Mouse (Mus musculus) urinary bladder, adult 2 months (tissue): ENCODE measurements around the gene Plekha6. TPM values are rescaled to one million over a fixed set of nuclear protein-coding genes. Genes with fewer than 3 reads are reported as not detected.

Experiments
- DNase-seq: peaks from one replicate; pipeline ENCODE4 v3.0.0; 2022; ENCODE audit warnings: low spot score
- polyA plus RNA-seq: library from polyadenylated mRNA; depleted of rRNA; stranded (reverse); fragments of >200 nt; gene quantifications from 2 replicates; pipeline ENCODE4 v1.2.3, GENCODE M21; 2012

Plekha6 gene
- polyA plus RNA-seq, 1 experiment = 81.1 TPM

DNA sequence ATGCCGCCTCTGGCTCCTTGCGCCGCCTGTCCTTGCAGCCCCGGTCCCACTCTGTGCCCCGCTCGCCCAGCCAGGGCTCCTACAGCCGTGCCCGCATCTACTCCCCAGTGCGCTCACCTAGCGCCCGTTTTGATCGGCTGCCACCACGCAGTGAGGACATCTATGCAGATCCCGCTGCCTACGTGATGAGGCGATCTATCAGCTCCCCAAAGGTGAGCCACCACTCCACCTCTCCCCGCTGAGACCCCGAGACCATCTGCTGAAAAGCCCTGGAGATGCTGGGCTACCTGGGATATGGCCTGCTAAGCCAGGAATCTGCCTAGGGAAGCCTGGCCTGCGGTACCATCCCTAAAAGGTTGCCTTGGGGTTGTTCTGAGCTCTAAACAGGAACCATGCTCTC, 110.2 kb downstream of the Plekha6 start:
- DNase-seq = no peak

DNA sequence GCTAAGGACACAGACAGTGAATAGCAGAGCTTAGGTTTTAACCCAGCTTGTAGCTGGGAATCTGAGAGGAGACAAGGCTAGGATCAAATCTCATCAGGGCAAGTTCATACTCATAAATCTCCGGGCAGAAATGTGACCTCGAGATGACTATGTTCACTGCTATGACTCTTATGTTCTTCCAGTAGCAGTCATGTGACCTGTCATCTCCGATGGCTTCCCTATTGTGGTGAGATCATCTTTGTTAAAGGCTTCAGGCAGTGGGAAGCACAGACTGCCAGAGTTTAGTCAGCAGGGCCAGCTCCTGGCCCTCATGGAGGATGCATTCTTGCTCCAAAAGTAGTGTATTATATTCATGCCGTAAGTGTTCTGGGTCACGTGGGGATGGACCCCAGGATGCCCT, 113.0 kb downstream of the Plekha6 start:
- no peak for DNase-seq

DNA sequence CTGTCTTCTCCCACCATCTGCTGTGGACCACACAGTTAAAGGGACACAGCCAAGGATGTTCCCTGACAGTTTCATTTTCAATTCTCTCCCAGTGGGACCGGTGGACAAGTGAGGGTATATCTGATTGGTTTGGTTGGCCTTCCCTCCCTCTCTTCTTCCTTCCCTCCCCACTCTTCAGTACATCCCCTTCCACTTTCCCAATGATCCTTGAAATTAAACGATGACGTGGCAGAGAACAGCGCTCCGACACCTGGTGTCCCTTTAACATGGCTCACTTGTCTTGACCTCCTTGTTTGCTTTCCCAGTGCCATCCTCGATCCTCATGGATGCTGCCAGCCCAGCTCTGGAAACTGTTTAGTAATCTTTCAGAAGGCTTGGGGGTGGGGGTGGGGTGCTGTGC, 114.5 kb downstream of the Plekha6 start:
- DNase-seq = no peak

DNA sequence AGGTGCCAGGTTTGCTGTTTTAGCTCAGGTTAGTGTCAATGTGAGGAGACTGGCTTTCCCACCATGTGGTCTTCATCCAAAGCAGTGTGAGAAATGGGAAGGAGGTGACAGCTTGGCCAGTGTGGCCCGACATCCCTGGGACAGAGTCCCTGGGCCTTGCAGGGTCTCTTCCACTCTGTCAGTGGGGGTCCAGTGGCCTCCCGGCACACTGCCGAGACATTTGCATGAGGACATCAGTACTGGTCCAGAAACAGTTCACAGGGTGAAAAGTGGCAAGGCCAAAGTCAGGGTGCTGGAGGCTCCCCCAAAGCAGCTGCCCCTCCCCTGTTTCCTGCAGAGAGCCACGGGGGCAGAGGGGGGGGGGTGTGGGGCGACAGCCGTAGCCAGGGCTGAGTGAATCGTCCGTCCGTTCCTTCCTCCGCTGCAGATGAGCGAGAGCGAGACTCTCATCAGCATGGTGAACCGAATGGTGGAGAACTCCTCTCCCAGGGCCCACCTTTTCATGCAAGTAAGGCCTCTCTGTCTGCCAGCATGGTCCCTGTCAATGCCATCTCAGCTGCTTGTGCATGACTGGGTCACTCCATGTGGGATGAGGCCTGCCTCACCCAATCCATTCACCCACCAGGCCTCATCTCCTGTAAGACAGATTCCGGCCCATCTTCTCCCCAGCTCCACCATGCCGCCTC, 115.1 kb downstream of the Plekha6 start:
- no peak for DNase-seq

DNA sequence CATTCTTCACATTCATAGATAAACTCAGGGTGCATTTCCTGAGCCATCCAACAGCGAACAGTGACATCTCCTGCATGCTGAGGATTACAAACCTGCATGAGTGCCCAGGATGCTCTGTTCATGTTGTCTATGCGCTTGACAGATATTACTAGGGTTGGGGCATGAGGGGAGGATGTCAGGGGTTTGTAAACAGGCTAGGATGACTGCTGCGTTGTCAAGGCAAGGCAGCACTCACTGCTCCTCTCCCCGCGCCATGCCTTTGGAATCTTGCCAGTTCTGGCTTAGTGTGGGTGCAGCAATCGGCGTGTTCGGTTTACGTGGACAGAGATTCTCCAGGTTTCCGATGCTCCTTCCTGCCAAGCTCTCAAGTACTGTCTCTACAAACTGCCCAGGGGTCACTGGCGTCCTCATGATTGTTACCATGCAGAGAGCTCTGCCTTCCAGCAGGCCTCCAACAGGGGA, 115.7 kb downstream of the Plekha6 start:
- no peak for DNase-seq

DNA sequence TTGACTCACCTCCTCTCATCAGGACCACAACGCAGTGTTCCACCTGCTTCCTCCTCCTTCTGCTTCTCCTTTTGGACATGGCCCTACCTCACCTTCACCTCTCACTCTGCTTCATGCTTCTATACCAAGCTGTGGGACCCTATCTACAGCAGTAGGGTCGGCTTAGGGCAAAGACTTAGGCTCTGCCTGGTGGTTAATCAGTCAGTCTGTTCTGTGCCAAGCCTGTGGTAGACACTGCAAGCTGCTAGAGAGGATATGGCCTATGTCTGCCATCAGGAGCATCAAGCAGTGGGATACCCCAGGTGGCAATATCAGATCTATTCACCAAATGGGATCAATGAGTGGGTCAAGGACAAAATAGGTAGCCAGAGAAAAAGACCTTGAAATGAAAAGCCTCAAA, 116.5 kb downstream of the Plekha6 start:
- DNase-seq = no peak

DNA sequence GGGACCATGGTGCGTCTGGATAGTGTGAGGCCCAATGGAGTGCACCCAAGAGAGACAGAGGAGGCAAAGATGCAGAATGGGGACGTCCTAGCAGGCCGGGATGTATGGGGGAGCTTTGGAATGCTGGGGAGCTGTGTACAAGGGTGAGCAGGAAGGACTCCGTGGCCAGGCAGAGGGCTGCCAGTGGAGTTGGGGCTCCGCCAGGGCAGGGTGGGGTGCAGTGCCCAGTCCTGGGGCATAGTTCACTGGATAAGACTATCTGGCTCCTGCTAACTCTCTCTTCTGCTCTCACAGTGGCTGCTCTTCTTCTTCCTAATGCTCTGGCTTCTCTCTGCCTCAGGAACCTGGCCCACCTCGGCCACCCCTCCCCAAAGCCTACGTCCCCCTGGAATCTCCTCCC, 121.9 kb downstream of the Plekha6 start:
- DNase-seq = no peak

DNA sequence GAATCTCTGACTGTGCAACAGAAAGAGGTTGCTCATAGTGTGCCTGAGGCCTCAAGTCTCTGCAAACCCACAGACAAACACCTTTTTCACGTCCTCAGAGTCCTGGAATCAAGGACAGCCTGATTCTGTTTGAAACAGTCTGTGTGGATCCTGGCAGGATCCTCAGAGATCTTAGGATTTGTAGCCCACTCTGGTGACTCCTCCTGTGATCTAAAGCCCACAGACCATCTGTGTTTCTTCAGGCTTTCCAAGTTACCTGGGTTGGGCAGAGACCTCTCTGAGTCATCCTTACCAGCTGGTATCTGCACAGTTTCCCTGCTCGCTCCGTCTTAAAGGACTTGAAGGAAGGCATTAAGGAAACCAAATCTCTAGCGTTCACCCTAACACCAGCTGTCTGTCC, 123.0 kb downstream of the Plekha6 start:
- no peak for DNase-seq

DNA sequence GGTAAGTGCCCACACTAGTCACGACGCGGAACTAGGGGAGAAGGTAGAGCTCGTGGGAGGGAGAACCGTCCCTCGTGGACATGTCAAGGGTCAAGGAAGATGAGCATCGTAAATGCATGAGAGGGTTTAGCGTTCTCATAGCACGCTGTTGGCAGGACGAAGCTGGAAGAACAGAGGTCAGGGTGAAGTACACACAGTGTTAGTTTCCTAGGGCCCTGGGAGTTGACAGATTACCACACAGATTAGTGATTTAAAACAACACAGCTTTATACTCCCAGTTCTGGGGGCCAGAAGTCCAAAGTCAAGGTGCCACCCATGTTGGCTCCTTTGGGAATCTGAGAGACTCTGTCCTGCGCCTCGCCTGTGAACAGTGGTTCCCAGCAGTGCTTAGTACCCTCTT, 123.9 kb downstream of the Plekha6 start:
- no peak for DNase-seq

DNA sequence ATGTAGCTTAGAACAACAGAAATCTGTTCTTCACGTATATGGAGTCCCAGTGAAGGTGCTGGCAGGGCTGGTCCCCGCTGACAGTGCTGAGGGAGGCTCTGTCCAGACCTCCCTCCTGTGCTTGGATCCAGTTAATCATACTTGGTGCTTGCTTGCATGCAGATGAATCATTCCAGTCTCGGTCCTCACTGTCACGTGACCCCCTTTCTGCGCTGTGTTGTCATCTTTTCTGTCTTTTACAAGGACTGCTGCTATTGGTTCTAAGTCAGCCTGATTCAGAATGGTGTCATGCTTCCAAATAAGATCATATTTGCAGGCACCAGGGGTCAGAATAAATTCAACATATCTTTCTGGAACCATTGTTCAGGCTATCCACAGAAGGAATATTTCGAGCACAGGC, 127.9 kb downstream of the Plekha6 start:
- DNase-seq = no peak

DNA sequence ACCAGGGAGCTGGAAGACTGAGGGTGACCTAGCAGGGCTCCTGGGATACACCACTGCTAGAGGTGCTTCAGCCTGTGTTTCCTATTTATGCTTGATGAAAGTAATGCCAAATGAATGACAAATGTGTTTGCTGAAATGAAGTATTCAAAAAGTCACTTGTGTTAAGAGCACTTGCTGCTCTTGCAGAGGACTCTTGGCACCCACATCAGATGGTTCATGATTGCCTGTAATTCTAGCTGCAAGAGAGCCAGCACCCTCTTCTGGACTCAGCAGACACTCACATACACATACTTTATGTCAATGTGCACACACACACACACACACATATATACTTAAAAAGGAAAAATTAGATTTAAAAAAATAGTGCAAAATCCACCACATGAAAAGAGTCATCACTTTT, 128.6 kb downstream of the Plekha6 start:
- DNase-seq = no peak

DNA sequence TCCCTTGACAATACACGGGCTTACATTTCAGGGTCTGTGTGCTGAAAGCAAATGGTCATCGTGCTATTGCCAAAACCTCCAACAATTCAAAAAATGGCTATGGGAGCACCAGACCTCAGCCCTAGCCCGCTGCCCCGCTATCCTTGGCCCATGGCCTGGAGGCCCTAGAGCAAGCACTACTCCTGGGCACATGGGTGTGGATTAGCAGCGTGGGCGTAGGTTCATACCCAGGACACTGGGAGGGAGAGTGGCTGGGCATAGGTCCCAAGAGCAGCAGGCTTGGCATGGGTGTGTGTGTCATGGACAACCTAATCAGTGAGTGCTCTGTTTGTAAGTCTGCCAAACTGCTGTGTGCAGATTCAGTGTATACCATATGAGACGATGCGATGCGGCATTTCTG, 132.4 kb downstream of the Plekha6 start:
- no peak for DNase-seq

DNA sequence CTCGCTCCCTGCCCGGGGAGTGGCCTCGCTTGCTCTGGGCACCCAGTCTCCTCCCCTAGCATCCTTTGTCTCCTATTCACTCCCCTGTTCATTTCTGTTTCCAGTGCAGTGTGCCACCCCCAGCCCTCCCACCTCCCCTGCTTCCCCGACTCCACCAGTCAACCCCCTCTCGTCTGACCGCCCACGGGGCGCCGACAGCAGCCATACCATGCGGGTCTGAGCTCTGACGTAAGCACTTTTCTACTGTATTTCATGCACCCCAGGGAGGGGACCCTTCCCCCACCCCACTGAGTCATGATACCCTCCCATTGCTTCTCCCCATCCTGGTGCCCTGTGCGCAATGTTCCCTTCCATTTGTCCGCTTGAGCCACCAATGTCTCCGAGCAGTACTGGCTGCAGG, 134.8 kb downstream of the Plekha6 start:
- DNase-seq = no peak

DNA sequence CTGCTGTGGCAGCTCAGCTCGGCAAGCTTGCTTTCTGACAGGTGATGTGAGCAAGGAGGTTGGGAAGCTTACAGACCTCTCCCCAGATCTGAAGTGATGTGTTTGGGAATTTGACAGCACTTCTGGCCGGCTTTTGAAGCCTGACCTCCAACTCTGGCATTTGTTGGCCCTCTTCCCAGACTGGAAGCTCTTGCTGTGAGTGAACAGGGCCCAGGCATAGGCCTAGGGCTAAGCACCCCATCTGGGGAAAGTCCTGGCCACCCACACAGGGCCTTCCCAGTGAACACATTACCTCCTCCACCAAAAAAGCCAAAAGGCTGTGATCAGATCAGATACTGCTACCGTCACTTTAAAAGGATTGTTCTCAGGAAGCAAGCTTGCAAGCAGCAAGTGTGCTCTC, 138.5 kb downstream of the Plekha6 start:
- DNase-seq = no peak

DNA sequence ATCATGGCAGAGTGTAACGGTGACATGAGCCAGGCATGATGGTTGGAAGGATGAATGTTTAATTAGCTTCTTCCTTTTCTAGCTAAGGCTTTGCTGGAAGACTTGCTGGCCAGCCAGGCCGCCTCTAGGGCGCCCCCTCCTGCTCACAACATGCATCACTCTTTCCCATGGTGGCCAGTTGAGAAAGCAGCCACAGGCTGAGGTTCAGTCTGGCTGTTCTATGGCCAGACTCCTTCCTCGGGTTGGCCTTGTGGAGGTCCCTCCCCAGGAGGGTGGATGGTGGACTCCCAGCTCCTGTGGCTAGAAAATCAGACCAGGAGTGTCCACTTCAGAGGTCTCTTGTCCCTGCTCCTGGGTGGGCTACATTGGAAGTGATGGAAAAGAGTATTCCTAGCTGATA, 142.8 kb downstream of the Plekha6 start:
- peak; percentile 68 for DNase-seq

DNA sequence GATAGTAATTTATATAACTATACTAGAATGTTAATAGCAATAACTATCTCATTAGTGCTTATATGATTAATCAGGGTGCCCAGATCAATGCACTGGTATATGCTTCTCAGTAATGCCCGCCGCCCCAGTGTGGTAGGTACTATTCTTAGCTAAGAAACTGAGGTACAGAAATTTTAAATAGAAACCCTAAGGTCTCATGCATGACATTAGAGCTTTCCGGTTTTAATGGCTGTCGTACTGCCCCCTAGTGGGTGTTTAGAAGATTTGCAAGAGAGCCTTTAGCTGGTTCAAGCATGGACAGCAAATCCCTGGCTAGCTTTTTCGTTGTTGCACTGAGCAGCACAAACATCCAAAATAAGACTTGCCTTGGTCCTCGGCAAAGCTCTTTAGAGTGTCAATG, 143.3 kb downstream of the Plekha6 start:
- DNase-seq = no peak

DNA sequence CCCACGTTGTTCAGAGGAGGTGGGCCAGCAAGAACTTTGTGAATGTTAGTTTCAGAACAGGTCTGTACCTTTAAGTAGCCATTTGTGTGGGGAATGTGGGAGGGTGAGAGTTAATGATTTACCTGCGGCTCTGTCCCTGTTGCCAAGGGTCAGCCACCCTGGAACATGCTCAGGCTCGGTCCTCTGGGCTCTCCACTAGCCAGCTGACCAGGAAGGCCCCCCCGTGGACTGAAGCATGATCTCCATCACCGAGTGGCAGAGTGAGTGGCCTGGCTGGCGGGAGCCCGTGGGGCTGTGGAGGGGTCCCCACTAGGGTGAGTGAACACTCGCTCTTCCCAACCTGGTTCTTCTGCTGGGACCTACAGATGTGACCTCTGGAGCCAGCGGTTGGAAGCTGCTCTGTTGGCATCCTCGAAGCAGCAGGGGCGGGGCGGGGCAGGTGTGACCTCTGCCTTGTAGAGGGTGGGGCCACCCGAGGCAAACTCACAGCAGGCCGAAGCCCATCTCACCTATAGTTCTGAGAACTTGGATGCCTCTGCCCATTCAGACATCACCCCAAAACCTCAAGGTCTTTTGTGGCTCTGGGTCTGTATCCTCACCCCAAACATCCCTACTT, 145.8 kb downstream of the Plekha6 start, which contains the start of gene Golt1a:
Gene Golt1a, plus strand, starts transcription at position 149 of the 616 bp plus-strand sequence.
- no peak for DNase-seq

DNA sequence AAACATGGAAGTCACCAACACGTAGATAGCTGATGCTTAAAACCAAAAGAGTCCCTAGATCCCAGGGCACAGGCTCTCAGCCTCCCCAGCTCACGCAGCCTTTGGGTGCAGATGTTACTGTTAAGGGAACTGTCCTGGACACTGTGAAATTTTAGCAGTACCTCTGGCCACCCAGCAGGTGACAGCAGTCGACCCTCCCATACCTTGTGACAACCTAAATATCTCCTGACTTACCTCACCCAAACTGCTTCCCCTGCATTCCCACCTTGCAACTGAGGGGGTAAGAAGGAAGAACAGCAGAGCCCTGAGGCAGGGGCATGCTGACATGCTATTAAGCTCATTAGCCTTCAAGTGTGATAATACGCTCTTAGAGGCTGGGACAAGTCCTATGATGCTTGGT, 147.2 kb downstream of the Plekha6 start:
- no peak for DNase-seq

DNA sequence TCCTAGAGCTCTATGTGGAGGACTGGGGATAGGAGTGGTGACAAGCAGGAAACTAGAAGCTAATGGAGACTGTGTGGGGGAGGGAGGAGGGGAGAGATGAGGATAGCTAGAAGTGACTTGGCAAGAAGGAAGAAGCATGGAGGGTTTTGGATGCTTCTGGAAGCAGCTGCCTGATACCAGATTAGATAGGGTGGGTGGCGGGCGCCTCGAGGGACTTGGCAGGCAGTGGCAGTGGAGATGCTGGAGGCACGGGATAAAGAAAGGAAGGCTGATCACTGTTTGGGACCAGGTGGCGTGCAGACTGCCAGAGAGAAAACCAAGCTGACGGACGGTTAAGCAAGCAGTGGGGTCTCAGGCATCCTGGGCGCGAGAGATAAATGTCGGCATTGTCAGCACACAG, 147.9 kb downstream of the Plekha6 start:
- no peak for DNase-seq

DNA sequence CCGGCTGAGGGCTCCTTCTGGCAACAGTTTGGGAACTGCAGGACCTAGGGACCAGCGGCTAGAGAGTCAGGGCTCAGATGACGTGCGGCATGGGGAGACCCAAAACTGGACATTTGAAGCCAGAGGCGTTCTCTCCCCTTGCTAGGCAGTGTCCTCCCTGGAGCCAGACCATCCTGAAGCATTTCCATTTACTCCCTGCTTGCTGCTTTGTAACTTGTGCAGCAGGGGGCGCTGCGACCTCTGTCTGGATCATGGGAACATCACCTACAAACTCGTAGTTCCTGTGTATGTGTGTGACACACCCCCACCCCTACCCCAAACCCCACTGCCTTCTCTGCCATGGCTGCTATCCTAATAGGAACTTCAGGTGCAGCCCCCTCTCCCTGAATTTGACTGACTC, 150.4 kb downstream of the Plekha6 start:
- no peak for DNase-seq

DNA sequence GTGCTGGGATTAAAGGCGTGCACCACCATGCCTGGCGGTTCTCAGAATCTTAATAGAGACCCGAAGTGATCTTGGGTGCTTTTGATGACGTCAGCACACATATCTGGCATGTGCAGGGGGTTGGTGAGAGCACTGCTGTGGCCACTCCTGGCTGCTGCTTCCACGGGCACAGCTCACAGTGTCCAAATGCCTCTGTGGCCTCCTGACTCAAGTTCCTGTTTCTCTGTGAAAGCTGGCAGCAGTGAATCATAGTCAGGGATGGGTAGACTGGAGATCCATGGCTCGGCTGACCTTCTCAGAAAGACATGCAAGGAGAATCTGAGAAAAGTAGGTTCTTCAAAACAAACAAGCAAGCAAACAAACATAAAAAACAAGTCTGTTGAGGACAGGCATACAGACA, 151.8 kb downstream of the Plekha6 start:
- no peak for DNase-seq

DNA sequence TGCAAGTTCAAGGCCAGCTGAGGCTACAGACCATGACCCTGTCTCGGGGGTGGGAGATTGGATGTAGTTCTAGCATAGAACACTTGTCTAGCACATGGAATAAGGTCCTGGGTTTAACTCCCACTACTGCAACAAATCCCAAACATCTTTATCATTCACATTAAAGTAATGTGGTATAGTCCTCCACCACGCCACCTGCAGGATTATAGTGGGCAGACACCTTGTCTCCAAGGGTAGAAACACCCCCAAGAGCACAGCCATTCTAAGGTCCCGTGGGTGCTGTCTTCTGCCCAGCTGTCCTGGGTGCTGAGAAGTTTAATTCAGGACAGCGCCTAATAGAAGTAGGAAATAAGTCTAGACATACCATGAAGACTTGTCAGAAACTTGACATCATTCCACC, 152.6 kb downstream of the Plekha6 start:
- DNase-seq = no peak

DNA sequence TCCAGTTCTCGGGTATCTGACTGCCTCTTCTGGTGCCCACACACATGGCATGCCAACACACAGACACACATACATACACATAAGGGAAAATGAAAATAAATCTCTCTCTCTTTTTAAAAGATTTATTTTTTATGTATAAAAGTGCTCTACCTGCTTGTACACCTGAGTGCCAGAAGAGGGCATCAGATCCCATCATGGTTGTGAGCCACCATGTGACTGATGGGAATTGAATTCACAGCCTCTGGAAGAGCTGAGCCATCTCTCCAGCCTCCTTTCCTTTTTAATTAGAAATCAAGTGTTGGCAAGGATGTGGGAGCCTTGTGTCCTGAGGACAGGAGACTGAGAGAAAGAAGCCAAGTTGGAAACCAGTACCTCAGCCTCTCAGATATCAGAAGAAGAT, 153.1 kb downstream of the Plekha6 start:
- no peak for DNase-seq
